Mouse (Mus musculus): Measurements from ENCODE around the gene Nhlrc1.

DNA sequence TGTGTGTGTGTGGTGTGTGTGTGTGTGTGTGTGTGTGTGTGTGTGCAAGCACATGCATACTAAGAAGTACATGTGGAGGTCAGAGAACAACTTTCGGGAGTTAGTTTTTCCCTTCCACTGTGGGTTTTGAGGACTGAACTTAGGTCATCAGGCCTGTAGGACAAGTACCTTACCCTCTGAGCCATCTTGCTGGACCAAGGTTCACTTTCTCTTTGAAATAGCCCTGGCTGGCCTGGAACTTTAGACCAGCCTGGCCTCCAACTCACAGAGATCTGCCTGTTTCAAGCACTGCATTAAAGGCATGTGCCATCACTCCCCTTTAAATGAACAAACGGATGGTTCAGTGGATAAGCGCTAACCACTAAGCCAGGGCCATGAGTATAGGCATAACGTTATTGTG lies 19.0 kb upstream of the Nhlrc1 start:
- TF ChIP-seq CTCF (IDR thresholded peaks at IDR 0.05; ENCODE audit: low read depth), result no peak
- no peak for TF ChIP-seq EP300 (IDR thresholded peaks at IDR 0.05; ENCODE audit: low read depth)
